In the genomic region with DNA sequence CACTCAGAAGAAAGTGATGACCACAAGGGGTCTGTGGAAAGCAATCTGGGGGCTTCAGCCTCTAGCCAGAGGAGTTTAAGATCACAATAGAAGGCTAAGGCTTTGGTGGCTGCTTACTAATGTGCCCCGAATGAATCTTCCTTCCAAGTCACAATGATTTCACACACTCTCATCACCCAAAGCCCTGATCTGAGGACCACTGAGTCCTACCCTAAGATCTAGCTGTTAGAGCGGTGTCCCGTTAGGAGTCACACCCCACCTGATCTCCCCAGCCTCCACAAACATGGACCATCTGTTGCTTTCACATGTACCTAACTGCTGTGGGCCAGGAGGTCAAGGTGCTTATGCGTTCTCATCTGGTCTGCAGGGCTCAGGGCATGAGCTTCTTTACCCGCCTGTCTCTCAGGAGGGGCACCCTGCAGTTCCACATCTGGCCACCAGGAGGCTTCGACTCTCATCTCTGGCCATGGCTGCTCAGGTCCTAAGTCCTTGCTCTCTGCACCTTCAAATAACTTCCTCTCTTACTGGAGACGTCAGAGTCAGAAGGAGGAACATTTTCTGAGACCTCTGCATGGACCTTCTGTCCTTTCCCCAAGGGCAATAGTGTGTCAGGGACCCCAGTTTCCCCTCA, we compare ENCODE assay signal across 8 mouse cellular contexts. TPM values are rescaled to one million over a fixed set of nuclear protein-coding genes. Genes with fewer than 3 reads are reported as not detected.
DNase-seq lines count a peak whose midpoint lies in the region; TF ChIP-seq lines count a peak whose summit lies in the region.

No protein-coding gene starts in this region.

- no peaks in the 10 kb centered on the region for H3K36me3 ChIP-seq in ES-E14 (ENCODE audit: control insufficient read depth, insufficient read depth, low read length, poor library complexity, severe bottlenecking)

- peak; percentile 100 for TF ChIP-seq CTCF in layer of hippocampus, adult 2 months (conservative IDR thresholded peaks at IDR 0.05)

- no peaks in the 10 kb centered on the region for H3K9me3 ChIP-seq in ES-E14 (ENCODE audit: control insufficient read depth, insufficient read depth, low read depth, low read length)

- in situ Hi-C loops in ES-E14 (cut with MboI; ENCODE audit: low sequenced_read_pairs in 2 of 2, unreplicated experiment in 2 of 2): no loop called here

- H3K4me1 ChIP-seq in ES-E14 (ENCODE audit: control insufficient read depth in 2 of 2, insufficient read depth in 2 of 2, low read length in 2 of 2, poor library complexity in 1 of 2): peaks cover 0 to 8% of the 10 kb centered on the region in 2 experiments; a peak in 2 of 4 replicates

- peak; percentile 75 for DNase-seq in ES-E14 (ENCODE audit: low read depth, low spot score)
- DNase-seq in c-Kit-positive CD71-positive TER-119-positive erythroid progenitor cells, embryonic 14.5 days (ENCODE audit: low spot score): peak; percentile 65
- DNase-seq in forelimb bud, embryonic 11.5 days (ENCODE audit: low read depth, low spot score): peak; percentile 75
- DNase-seq in heart, postnatal 4 days: peak; percentile 94
- DNase-seq in layer of hippocampus, adult 2 months (ENCODE audit: low spot score in 2 of 2): peak; percentile 60 to 87
- DNase-seq in lung, postnatal 25 days (ENCODE audit: low spot score): peak; percentile 84
- peak; percentile 80 for DNase-seq in retina, postnatal 7 days (ENCODE audit: low read depth, low spot score)
- DNase-seq in urinary bladder, adult 2 months (ENCODE audit: low spot score): peak; percentile 75

- H3K9ac ChIP-seq in ES-E14 (ENCODE audit: insufficient read depth, low read depth, low read length, poor library complexity, severe bottlenecking): no peak overlapping the region

- H3K4me3 ChIP-seq in ES-E14 (ENCODE audit: insufficient read depth in 1 of 2, low read depth in 1 of 2, low read length in 2 of 2, poor library complexity in 1 of 2, severe bottlenecking in 1 of 2): no peak overlapping the region
- no peak overlapping the region for H3K4me3 ChIP-seq in layer of hippocampus, adult 2 months

- no peak overlapping the region for H3K27ac ChIP-seq in ES-E14 (ENCODE audit: insufficient read depth, low read depth, low read length, poor library complexity, severe bottlenecking)
- no peak overlapping the region for H3K27ac ChIP-seq in layer of hippocampus, adult 2 months

TF ChIP-seq in ES-E14, 5 proteins besides CTCF, POLR2A, EP300 and RAD21:
- no peak for TF ChIP-seq ZC3H11A (IDR thresholded peaks at IDR 0.05; ENCODE audit: borderline replicate concordance, low read depth, low read length)
- TF ChIP-seq ZNF384 (IDR thresholded peaks at IDR 0.05; ENCODE audit: low read depth, low read length): no peak
- no peak for TF ChIP-seq HCFC1 (IDR thresholded peaks at IDR 0.05; ENCODE audit: borderline replicate concordance, insufficient read depth, low read length)
- no peak for TF ChIP-seq CHD2 (IDR thresholded peaks at IDR 0.05; ENCODE audit: low read depth, low read length)
- TF ChIP-seq MAFK (IDR thresholded peaks at IDR 0.05; ENCODE audit: insufficient read depth, low read depth, low read length): no peak

RNA-seq across cellular contexts. Expression of gene Lad1, which starts 7.3 kb away (rescaled TPM):
- total RNA-seq in ES-E14 (2012; rRNA removed): 5.2 and 9.0 TPM in 2 replicates
- total RNA-seq in heart, postnatal 4 days (2021): 10 to 100 TPM in 1 of 2 experiments, 1 to 10 TPM in 1; 7.3 to 10.3 TPM
- total RNA-seq in layer of hippocampus, adult 2 months (2021): 1 to 10 TPM in 1 of 2 experiments, under 1 TPM in 1; 0.97 to 1.3 TPM
- polyA plus RNA-seq in urinary bladder, adult 2 months (2012; rRNA removed): 43.4 and 46.3 TPM in 2 replicates

RNA-seq across cellular contexts. Expression of gene Tnnt2, which starts 25.0 kb away (rescaled TPM):
- 0.69 and 2.5 TPM in 2 replicates for total RNA-seq in ES-E14 (2012; rRNA removed)
- total RNA-seq in heart, postnatal 4 days (2021): 1,000 to 10,000 TPM; 6,684 to 7,230 TPM
- 1 to 10 TPM; 1.4 to 1.6 TPM for total RNA-seq in layer of hippocampus, adult 2 months (2021)
- polyA plus RNA-seq in urinary bladder, adult 2 months (2012; rRNA removed): 274 and 426 TPM in 2 replicates

RNA-seq across cellular contexts. Expression of gene Tnni1, which starts 31.9 kb away (rescaled TPM):
- 1.1 and 1.6 TPM in 2 replicates for total RNA-seq in ES-E14 (2012; rRNA removed)
- total RNA-seq in heart, postnatal 4 days (2021): 1,000 to 10,000 TPM; 2,021 to 2,289 TPM
- total RNA-seq in layer of hippocampus, adult 2 months (2021): 1 to 10 TPM; 2.9 to 3.2 TPM
- 1.1 and 1.2 TPM in 2 replicates for polyA plus RNA-seq in urinary bladder, adult 2 months (2012; rRNA removed)

RNA-seq across cellular contexts. Expression of gene Phlda3, which starts 45.2 kb away (rescaled TPM):
- 51.1 and 70.7 TPM in 2 replicates for total RNA-seq in ES-E14 (2012; rRNA removed)
- 10 to 100 TPM; 40.7 to 43.8 TPM for total RNA-seq in heart, postnatal 4 days (2021)
- 10 to 100 TPM; 11.8 to 12.1 TPM for total RNA-seq in layer of hippocampus, adult 2 months (2021)
- polyA plus RNA-seq in urinary bladder, adult 2 months (2012; rRNA removed): 124 and 138 TPM in 2 replicates

Comparison
In these comparisons a context has a peak if more than half of its experiments do, and no peak if none do; other contexts are left out.
1. RNA of gene Tnnt2, which starts 25.0 kb away (total RNA-seq): 6,684 to 7,230 TPM in heart, postnatal 4 days; 0.69 to 2.5 TPM in ES-E14 and 1.4 to 1.6 TPM in layer of hippocampus, adult 2 months; every median in the first group is over 1,000 times any median in the second.
2. RNA of gene Tnni1, which starts 31.9 kb away (total RNA-seq): 2,021 to 2,289 TPM in heart, postnatal 4 days; 2.9 to 3.2 TPM in layer of hippocampus, adult 2 months and 1.1 to 1.6 TPM in ES-E14; every median in the first group is over 100 times any median in the second.
3. Peak in every context shown above with its lines, with median percentiles within 50 percentile points of each other: DNase-seq.